Mouse (Mus musculus) MEL (cell line): ENCODE data around the gene Upf2.

ENCODE experiments used
- CTCF ChIP-seq, 3 experiments: IDR thresholded peaks in 2 of 3; conservative IDR thresholded peaks in 1 of 3; 2 replicates each; pipeline ENCODE4 v1.5.1; 2011 to 2012; ENCODE audit warnings: low read length in 3 of 3, low read depth in 2 of 3, mild to moderate bottlenecking in 2 of 3, improper control_type of control experiment in 1 of 3, inconsistent platforms in 1 of 3, mixed read lengths in 1 of 3, moderate library complexity in 1 of 3; ENCODE audit not compliant: control insufficient read depth in 1 of 3, insufficient read depth in 1 of 3, poor library complexity in 1 of 3, severe bottlenecking in 1 of 3
- EP300 ChIP-seq, 2 experiments: IDR thresholded peaks; 2 replicates each; pipeline ENCODE4 v1.6.1; 2011; ENCODE audit warnings: improper control_type of control experiment in 2 of 2, low read length in 2 of 2, low read depth in 1 of 2, mild to moderate bottlenecking in 1 of 2
- GATA1 ChIP-seq: IDR thresholded peaks from 2 replicates; pipeline ENCODE4 v1.6.1; 2011; ENCODE audit warnings: low read depth, low read length, improper control_type of control experiment
- HCFC1 ChIP-seq: IDR thresholded peaks from 2 replicates; pipeline ENCODE4 v1.6.1; 2012; ENCODE audit warnings: low read depth, mild to moderate bottlenecking, inconsistent platforms, low read length, improper control_type of control experiment, moderate library complexity
- MAX ChIP-seq: IDR thresholded peaks from 2 replicates; pipeline ENCODE4 v1.6.1; 2011; ENCODE audit warnings: low read length, improper control_type of control experiment
- MAZ ChIP-seq: IDR thresholded peaks from 2 replicates; pipeline ENCODE4 v1.6.1; 2012; ENCODE audit warnings: low read depth, mild to moderate bottlenecking, inconsistent platforms, low read length, improper control_type of control experiment
- POLR2A ChIP-seq, 2 experiments: IDR thresholded peaks; 2 replicates each; pipeline ENCODE4 v1.6.1; 2011 to 2012; ENCODE audit warnings: low read length in 2 of 2, mild to moderate bottlenecking in 2 of 2, control low read depth in 1 of 2, improper control_type of control experiment in 1 of 2, low read depth in 1 of 2, moderate library complexity in 1 of 2; ENCODE audit not compliant: control insufficient read depth in 1 of 2, insufficient read depth in 1 of 2, poor library complexity in 1 of 2
- TBP ChIP-seq: IDR thresholded peaks from 2 replicates; pipeline ENCODE4 v1.8.0; 2011; ENCODE audit warnings: low read depth, low read length, improper control_type of control experiment
- ZNF384 ChIP-seq: IDR thresholded peaks from 2 replicates; pipeline ENCODE4 v1.6.1; 2012; ENCODE audit warnings: low read depth, mild to moderate bottlenecking, inconsistent platforms, low read length, improper control_type of control experiment

GRCm38 (mm10) chr2:6055466-6055865 is 104.2 kb downstream of the Upf2 start:
- TF ChIP-seq TBP (no peak), EP300 (IDR thresholded peaks at IDR 0.05; ENCODE audit: low read depth in 1 of 2, low read length in 2 of 2) (no peak), CTCF (IDR thresholded peaks at IDR 0.05 in 2 of 3, conservative IDR thresholded peaks at IDR 0.05 in 1 of 3; ENCODE audit: control insufficient read depth in 1 of 3, insufficient read depth in 1 of 3, low read depth in 2 of 3, low read length in 3 of 3, poor library complexity in 1 of 3, severe bottlenecking in 1 of 3) (no peak), GATA1 (no peak), HCFC1 (no peak), POLR2A (IDR thresholded peaks at IDR 0.05; ENCODE audit: control insufficient read depth in 1 of 2, insufficient read depth in 1 of 2, low read depth in 1 of 2, low read length in 2 of 2, poor library complexity in 1 of 2) (no peak), MAZ (no peak), ZNF384 (no peak), MAX (no peak)
